25 mouse cellular contexts compared by ENCODE assay signal in the genomic region with DNA sequence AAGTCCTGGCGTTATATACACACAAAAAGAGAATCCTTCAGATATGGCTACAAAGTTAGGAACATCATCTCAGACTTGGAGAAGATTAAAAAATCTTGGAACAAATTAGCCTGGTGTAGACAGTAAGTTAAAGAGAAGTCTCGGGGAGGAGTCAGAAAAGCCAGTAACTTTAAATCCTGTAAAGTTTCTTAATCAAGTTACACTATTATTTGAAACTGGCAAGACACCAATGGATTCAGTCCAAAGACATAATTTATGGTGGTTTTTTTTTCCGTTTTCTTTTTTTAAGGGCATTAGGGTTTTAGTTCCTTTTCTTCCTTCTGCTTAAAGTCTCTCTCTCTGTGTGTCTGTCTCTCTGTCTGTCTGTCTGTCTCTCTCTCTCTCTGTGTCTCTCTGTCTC.
DNase-seq lines count a peak whose midpoint lies in the region; ATAC-seq and TF ChIP-seq lines count a peak whose summit lies in the region.
"Had no signal": no experiment of that assay in that cellular context is flagged by ENCODE, and none has a peak within 500 bp of the region (broad histone marks: within the 10 kb centered on the region; RNA-seq: fewer than 3 reads in every experiment).

No protein-coding gene starts in this region.

- H3K27me3 ChIP-seq in forebrain, embryonic 10.5 days (ENCODE audit: poor library complexity, severe bottlenecking) = peaks cover 86% of the 10 kb centered on the region
- H3K27me3 ChIP-seq in forebrain, embryonic 15.5 days = no peaks in the 10 kb centered on the region
- peaks cover 6% of the 10 kb centered on the region; the same call in 1 of the 2 replicates for H3K27me3 ChIP-seq in lung, embryonic 15.5 days
- peaks cover 33% of the 10 kb centered on the region for H3K27me3 ChIP-seq in embryonic facial prominence, embryonic 10.5 days (replicated peaks; ENCODE audit: low read depth, poor library complexity, severe bottlenecking)
- H3K27me3 ChIP-seq in small intestine, adult 2 months (ENCODE audit: control insufficient read depth, insufficient read depth, low read length) = no peaks in the 10 kb centered on the region
- H3K27me3 ChIP-seq: heart, embryonic 15.5 days; Patski had no signal

- H3K4me3 ChIP-seq in forebrain, embryonic 10.5 days = no peak overlapping the region
- H3K4me3 ChIP-seq in forebrain, embryonic 15.5 days = no peak overlapping the region
- H3K4me3 ChIP-seq in lung, embryonic 15.5 days = no peak overlapping the region
- H3K4me3 ChIP-seq in lung, adult 2 months (replicated peaks; ENCODE audit: extremely low read depth, low read depth, low read length) = no peak overlapping the region
- H3K4me3 ChIP-seq in embryonic facial prominence, embryonic 10.5 days = no peak overlapping the region
- H3K4me3 ChIP-seq in small intestine, adult 2 months (ENCODE audit: low read depth, low read length) = no peak overlapping the region
- H3K4me3 ChIP-seq: heart, embryonic 15.5 days; hindbrain, embryonic 13.5 days; left cerebral cortex, adult 2 months; limb, embryonic 15.5 days; midbrain, embryonic 10.5 days; myocyte; neural tube, embryonic 13.5 days had no signal

- peaks cover 54% of the 10 kb centered on the region for H3K4me1 ChIP-seq in forebrain, embryonic 10.5 days
- peaks cover 21% of the 10 kb centered on the region for H3K4me1 ChIP-seq in forebrain, embryonic 15.5 days
- peaks cover 62% of the 10 kb centered on the region for H3K4me1 ChIP-seq in lung, embryonic 15.5 days
- peaks cover 5% of the 10 kb centered on the region; the same call in 1 of the 2 replicates for H3K4me1 ChIP-seq in lung, adult 2 months (ENCODE audit: control insufficient read depth, insufficient read depth, low read length)
- H3K4me1 ChIP-seq in embryonic facial prominence, embryonic 10.5 days = peaks cover 69% of the 10 kb centered on the region
- peaks cover 21% of the 10 kb centered on the region for H3K4me1 ChIP-seq in small intestine, adult 2 months (ENCODE audit: control insufficient read depth, insufficient read depth, insufficient read length, low read length)

- no peak for TF ChIP-seq POLR2A in lung, adult 2 months (IDR thresholded peaks at IDR 0.05; ENCODE audit: borderline replicate concordance, extremely low read depth, low read depth, low read length)
- no peak for TF ChIP-seq POLR2A in small intestine, adult 2 months (IDR thresholded peaks at IDR 0.05; ENCODE audit: low read depth, low read length)

- H3K9me3 ChIP-seq in forebrain, embryonic 10.5 days = no peaks in the 10 kb centered on the region
- H3K9me3 ChIP-seq in forebrain, embryonic 15.5 days = no peaks in the 10 kb centered on the region
- H3K9me3 ChIP-seq in lung, embryonic 15.5 days = no peaks in the 10 kb centered on the region
- no peaks in the 10 kb centered on the region for H3K9me3 ChIP-seq in embryonic facial prominence, embryonic 10.5 days
- H3K9me3 ChIP-seq: heart, embryonic 15.5 days; hindbrain, embryonic 13.5 days; limb, embryonic 15.5 days; midbrain, embryonic 10.5 days; neural tube, embryonic 13.5 days had no signal

- no peak for DNase-seq in forebrain, embryonic 10.5 days (ENCODE audit: extremely low spot score, low spot score)
- no peak for DNase-seq in lung, adult 2 months
- DNase-seq in embryonic facial prominence, embryonic 10.5 days (ENCODE audit: low spot score) = no peak
- no peak for DNase-seq in thymus, adult 18-20 months
- DNase-seq: cerebellum, adult 11 months; cerebellum, postnatal 10 days; forebrain, postnatal 0 days; heart, postnatal 36 days; kidney, adult 9 months; kidney, postnatal 4 days; retina, postnatal 1 day; right cerebral cortex, postnatal 25 days; thymus, adult 2 months had no signal

- 87% methylated on average over 3 of the region's 3 CpGs for WGBS in forebrain, embryonic 10.5 days
- 74% methylated on average over 3 of the region's 3 CpGs for WGBS in forebrain, embryonic 15.5 days
- 60% methylated on average over 3 of the region's 3 CpGs for WGBS in lung, embryonic 15.5 days
- 62% methylated on average over 3 of the region's 3 CpGs for WGBS in lung, adult 2 months
- WGBS in embryonic facial prominence, embryonic 10.5 days = 87% methylated on average over 3 of the region's 3 CpGs
- 25% methylated on average over 3 of the region's 3 CpGs for WGBS in small intestine, adult 2 months

- H3K9ac ChIP-seq in forebrain, embryonic 15.5 days (replicated peaks) = no peak overlapping the region
- H3K9ac ChIP-seq in lung, embryonic 15.5 days = no peak overlapping the region
- H3K9ac ChIP-seq: forebrain, postnatal 0 days; heart, embryonic 15.5 days; hindbrain, embryonic 13.5 days; limb, embryonic 15.5 days; neural tube, embryonic 13.5 days had no signal

- ATAC-seq in forebrain, embryonic 15.5 days (replicated peaks) = no peak
- ATAC-seq in lung, embryonic 15.5 days (ENCODE audit: borderline replicate concordance, extremely low read depth, low FRiP score, low TSS enrichment) = no peak
- no peak for ATAC-seq in CD4-positive, CD25-positive, alpha-beta regulatory T cell, adult 4 months

- no peaks in the 10 kb centered on the region for H3K36me3 ChIP-seq in forebrain, embryonic 10.5 days (replicated peaks)
- H3K36me3 ChIP-seq in forebrain, embryonic 15.5 days = no peaks in the 10 kb centered on the region
- no peaks in the 10 kb centered on the region for H3K36me3 ChIP-seq in lung, embryonic 15.5 days
- no peaks in the 10 kb centered on the region for H3K36me3 ChIP-seq in embryonic facial prominence, embryonic 10.5 days (replicated peaks)
- H3K36me3 ChIP-seq in small intestine, adult 2 months (ENCODE audit: control insufficient read depth, insufficient read depth, low read length) = no peaks in the 10 kb centered on the region
- H3K36me3 ChIP-seq: heart, embryonic 15.5 days; hindbrain, embryonic 13.5 days; limb, embryonic 15.5 days; midbrain, embryonic 10.5 days; neural tube, embryonic 13.5 days had no signal

- peak overlapping the region; percentile 66; the same call in 1 of the 2 replicates for H3K27ac ChIP-seq in forebrain, embryonic 10.5 days
- no peak overlapping the region for H3K27ac ChIP-seq in forebrain, embryonic 15.5 days (replicated peaks)
- peak overlapping the region; percentile 55 for H3K27ac ChIP-seq in lung, embryonic 15.5 days
- H3K27ac ChIP-seq in embryonic facial prominence, embryonic 10.5 days (replicated peaks) = 0 out of 2 replicates have a peak overlapping the region, but pooled peaks have one; percentile 40
- H3K27ac ChIP-seq in small intestine, adult 2 months (ENCODE audit: insufficient read depth, low read depth, low read length) = peak overlapping the region; percentile 61; the same call in 1 of the 2 replicates
- H3K27ac ChIP-seq: heart, embryonic 15.5 days; hindbrain, embryonic 13.5 days; left cerebral cortex, adult 2 months; limb, embryonic 15.5 days; neural tube, embryonic 13.5 days had no signal

- no peak overlapping the region for H3K4me2 ChIP-seq in forebrain, embryonic 15.5 days (replicated peaks)
- no peak overlapping the region for H3K4me2 ChIP-seq in lung, embryonic 15.5 days
- H3K4me2 ChIP-seq: heart, embryonic 15.5 days; hindbrain, embryonic 13.5 days; limb, embryonic 15.5 days; neural tube, embryonic 13.5 days had no signal

- no peak for TF ChIP-seq CTCF in lung, adult 2 months (IDR thresholded peaks at IDR 0.05; ENCODE audit: insufficient read depth, low read length)
- TF ChIP-seq CTCF in small intestine, adult 2 months (IDR thresholded peaks at IDR 0.05; ENCODE audit: extremely low read depth, insufficient read length, insufficient replicate concordance, low read depth, low read length) = no peak
